Mouse (Mus musculus) adrenal gland, postnatal 10 days (tissue): Measurements from ENCODE around the gene Barx2. TPM values are rescaled to one million over a fixed set of nuclear protein-coding genes. Genes with fewer than 3 reads are reported as not detected.

Source experiments
- DNase-seq: peaks from one replicate; pipeline ENCODE4 v3.0.0; 2021; ENCODE audit warnings: mixed read lengths
- total RNA-seq, 2 experiments: library from RNA; stranded (reverse); gene quantifications; 2 replicates each; pipeline ENCODE4 v1.2.3; 2021

The Barx2 gene
- total RNA-seq, 2 experiments from 2014 or later, result 0.12 to 2.4 TPM

GRCm38 (mm10) chr9:31808753-31809152 is 104.5 kb downstream of the Barx2 start:
- no peak for DNase-seq

GRCm38 (mm10) chr9:31802641-31803040 is 110.6 kb downstream of the Barx2 start:
- no peak for DNase-seq

Other genes with a start within 250 kb of the Barx2 start
- gene Arhgap32, start 202.7 kb upstream of the Barx2 start, total RNA-seq, result 10 to 100 TPM; 38.2 to 39.2 TPM